Mouse (Mus musculus): Measurements from ENCODE around the gene Srl. TPM values are rescaled to one million over a fixed set of nuclear protein-coding genes. Genes with fewer than 3 reads are reported as not detected.
A peak's percentile ranks its signal among the peaks of the same experiment; 100 is the strongest.

The Srl gene
- polyA plus RNA-seq, 1 experiment = 12.1 TPM

DNA sequence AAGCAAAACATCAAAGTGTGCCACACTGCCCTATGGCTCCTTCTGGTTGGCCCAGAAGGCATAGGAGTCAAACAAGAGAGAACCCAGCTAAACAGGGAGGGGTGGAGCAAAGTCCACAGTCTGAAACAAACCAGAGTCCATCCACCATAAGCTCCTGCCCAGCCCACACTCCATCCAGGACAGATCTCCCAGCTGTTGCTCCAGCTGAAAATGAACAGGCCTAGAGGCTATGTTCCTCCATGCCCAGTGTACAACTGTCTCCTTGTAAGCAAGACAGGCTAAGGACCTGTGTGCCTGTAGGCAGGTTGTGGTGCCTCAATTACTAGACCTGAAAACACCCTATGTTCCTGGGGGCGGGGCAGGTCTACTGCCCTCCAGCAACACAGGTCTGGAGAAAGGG is 15.5 kb upstream of the Srl start:
- TF ChIP-seq POLR2A (IDR thresholded peaks at IDR 0.05; ENCODE audit: control insufficient read depth, extremely low read depth, insufficient read depth, low read length, poor library complexity) (no peak), CTCF (IDR thresholded peaks at IDR 0.05; ENCODE audit: borderline replicate concordance, control insufficient read depth, extremely low read depth, insufficient read depth, low read length, poor library complexity) (no peak)
- Histone ChIP-seq H3K27ac (ENCODE audit: control insufficient read depth, insufficient read depth, low read length) (no peak overlapping the region), H3K4me3 (ENCODE audit: control insufficient read depth, insufficient read depth, low read length) (no peak overlapping the region), H3K4me1 (replicated peaks; ENCODE audit: control insufficient read depth, insufficient read depth, low read length) (peaks cover 30% of the 10 kb centered on the region), H3K36me3 (ENCODE audit: control insufficient read depth, insufficient read depth, low read length) (no peaks in the 10 kb centered on the region), H3K27me3 (ENCODE audit: control insufficient read depth, insufficient read depth, low read length) (no peaks in the 10 kb centered on the region)
- 70% methylated on average over 1 of the region's 1 CpGs for WGBS
- DNase-seq = no peak

DNA sequence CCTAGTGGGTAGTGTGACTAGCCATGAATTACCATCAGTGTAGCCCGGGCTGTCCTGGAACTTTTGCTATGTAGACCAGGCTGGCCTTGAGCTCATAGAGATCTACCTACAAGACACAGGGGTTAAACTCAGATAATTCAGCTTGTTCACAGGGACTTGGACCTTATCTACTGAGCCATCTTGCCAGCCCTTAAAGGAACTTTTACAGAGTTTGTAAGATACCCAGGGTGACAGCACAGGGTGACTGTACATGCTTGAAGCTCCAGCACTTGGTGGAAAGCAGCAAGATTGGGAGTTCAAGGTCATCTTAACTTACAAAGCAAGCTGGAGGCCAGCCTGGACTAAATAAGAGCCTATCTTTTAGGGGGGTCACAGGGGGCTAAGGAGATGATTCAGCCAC is 13.9 kb upstream of the Srl start:
- Histone ChIP-seq H3K4me3 (ENCODE audit: control insufficient read depth, insufficient read depth, low read length) (no peak overlapping the region), H3K36me3 (ENCODE audit: control insufficient read depth, insufficient read depth, low read length) (no peaks in the 10 kb centered on the region), H3K27ac (ENCODE audit: control insufficient read depth, insufficient read depth, low read length) (no peak overlapping the region), H3K27me3 (ENCODE audit: control insufficient read depth, insufficient read depth, low read length) (no peaks in the 10 kb centered on the region), H3K4me1 (replicated peaks; ENCODE audit: control insufficient read depth, insufficient read depth, low read length) (peaks cover 28% of the 10 kb centered on the region)
- no peak for TF ChIP-seq POLR2A (IDR thresholded peaks at IDR 0.05; ENCODE audit: control insufficient read depth, extremely low read depth, insufficient read depth, low read length, poor library complexity)
- no peak for TF ChIP-seq CTCF (IDR thresholded peaks at IDR 0.05; ENCODE audit: borderline replicate concordance, control insufficient read depth, extremely low read depth, insufficient read depth, low read length, poor library complexity)
- 90% methylated on average over 1 of the region's 1 CpGs for WGBS
- DNase-seq = no peak

- Histone ChIP-seq H3K4me1 (replicated peaks; ENCODE audit: control insufficient read depth, insufficient read depth, low read length) (peaks cover 22% of the 10 kb centered on the region), H3K4me3 (ENCODE audit: control insufficient read depth, insufficient read depth, low read length) (no peak overlapping the region), H3K36me3 (ENCODE audit: control insufficient read depth, insufficient read depth, low read length) (0 out of 2 replicates have a peak, but pooled peaks cover 4% of the 10 kb centered on the region), H3K27me3 (ENCODE audit: control insufficient read depth, insufficient read depth, low read length) (no peaks in the 10 kb centered on the region), H3K27ac (ENCODE audit: control insufficient read depth, insufficient read depth, low read length) (no peak overlapping the region)
- no peak for TF ChIP-seq POLR2A (IDR thresholded peaks at IDR 0.05; ENCODE audit: control insufficient read depth, extremely low read depth, insufficient read depth, low read length, poor library complexity)
- TF ChIP-seq CTCF (IDR thresholded peaks at IDR 0.05; ENCODE audit: borderline replicate concordance, control insufficient read depth, extremely low read depth, insufficient read depth, low read length, poor library complexity) = no peak
- DNase-seq = no peak
- WGBS = 54% methylated on average over 6 of the region's 6 CpGs
Measured at GRCm38 (mm10) chr16:4552829-4553550, 11.4 kb upstream of the Srl start.

GRCm38 (mm10) chr16:4551885-4552284 is 10.3 kb upstream of the Srl start:
- Histone ChIP-seq H3K4me3 (ENCODE audit: control insufficient read depth, insufficient read depth, low read length) (no peak overlapping the region), H3K36me3 (ENCODE audit: control insufficient read depth, insufficient read depth, low read length) (peaks cover 5% of the 10 kb centered on the region; the same call in 1 of the 2 replicates), H3K27me3 (ENCODE audit: control insufficient read depth, insufficient read depth, low read length) (no peaks in the 10 kb centered on the region), H3K27ac (ENCODE audit: control insufficient read depth, insufficient read depth, low read length) (no peak overlapping the region), H3K4me1 (replicated peaks; ENCODE audit: control insufficient read depth, insufficient read depth, low read length) (peaks cover 12% of the 10 kb centered on the region; the same call in 1 of the 2 replicates)
- WGBS = 97% methylated on average over 12 of the region's 12 CpGs
- no peak for TF ChIP-seq CTCF (IDR thresholded peaks at IDR 0.05; ENCODE audit: borderline replicate concordance, control insufficient read depth, extremely low read depth, insufficient read depth, low read length, poor library complexity)
- no peak for TF ChIP-seq POLR2A (IDR thresholded peaks at IDR 0.05; ENCODE audit: control insufficient read depth, extremely low read depth, insufficient read depth, low read length, poor library complexity)
- no peak for DNase-seq

GRCm38 (mm10) chr16:4551056-4551455 is 9.4 kb upstream of the Srl start:
- H3K27me3 ChIP-seq (ENCODE audit: control insufficient read depth, insufficient read depth, low read length) = no peaks in the 10 kb centered on the region
- peaks cover 5% of the 10 kb centered on the region; the same call in 1 of the 2 replicates for H3K36me3 ChIP-seq (ENCODE audit: control insufficient read depth, insufficient read depth, low read length)
- no peak overlapping the region for H3K4me3 ChIP-seq (ENCODE audit: control insufficient read depth, insufficient read depth, low read length)
- H3K27ac ChIP-seq (ENCODE audit: control insufficient read depth, insufficient read depth, low read length) = no peak overlapping the region
- H3K4me1 ChIP-seq (replicated peaks; ENCODE audit: control insufficient read depth, insufficient read depth, low read length) = peaks cover 12% of the 10 kb centered on the region; the same call in 1 of the 2 replicates
- TF ChIP-seq POLR2A (IDR thresholded peaks at IDR 0.05; ENCODE audit: control insufficient read depth, extremely low read depth, insufficient read depth, low read length, poor library complexity) = no peak
- TF ChIP-seq CTCF (IDR thresholded peaks at IDR 0.05; ENCODE audit: borderline replicate concordance, control insufficient read depth, extremely low read depth, insufficient read depth, low read length, poor library complexity) = peak; percentile 82; the same call in 1 of the 2 replicates
- 73% methylated on average over 13 of the region's 13 CpGs for WGBS
- DNase-seq = no peak

DNA sequence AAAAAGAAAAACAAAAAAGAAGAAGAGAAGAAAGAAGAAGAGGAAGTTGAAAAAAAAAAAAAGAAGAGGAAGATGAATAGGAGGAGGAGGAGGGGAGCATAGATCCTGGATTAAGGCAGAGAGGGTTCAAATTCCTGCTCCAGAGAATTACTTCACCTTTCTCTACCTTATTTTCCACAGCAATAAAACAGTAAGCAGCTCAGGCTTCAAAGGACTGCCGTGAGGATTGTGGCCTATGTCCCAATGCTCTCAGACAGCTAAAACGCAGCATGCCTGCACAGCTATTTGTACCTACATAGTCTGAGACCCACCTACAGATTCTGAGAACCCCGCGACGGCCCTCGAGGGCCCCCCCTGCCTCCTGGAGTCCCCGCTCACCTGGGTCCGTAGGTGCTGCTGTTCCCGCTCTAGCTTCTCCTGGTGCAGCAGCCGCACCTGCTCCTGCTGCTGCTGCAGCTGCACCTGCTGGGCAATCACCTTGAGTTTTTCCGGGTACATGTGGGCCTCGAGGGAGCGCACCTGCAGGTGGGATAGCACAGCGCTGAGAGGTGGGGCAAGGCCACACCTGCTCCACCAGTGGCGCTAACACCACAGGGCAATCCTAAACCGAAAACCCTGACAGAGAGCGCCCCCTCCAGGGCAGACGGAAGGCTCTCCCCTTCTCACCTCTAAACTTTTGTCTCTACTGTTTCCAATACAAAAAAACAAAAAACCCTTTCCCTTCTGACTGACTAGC is 7.5 kb upstream of the Srl start:
- H3K36me3 ChIP-seq (ENCODE audit: control insufficient read depth, insufficient read depth, low read length) = peaks cover 15% of the 10 kb centered on the region
- TF ChIP-seq POLR2A (IDR thresholded peaks at IDR 0.05; ENCODE audit: control insufficient read depth, extremely low read depth, insufficient read depth, low read length, poor library complexity) = no peak
- peaks cover 12% of the 10 kb centered on the region; the same call in 1 of the 2 replicates for H3K4me1 ChIP-seq (replicated peaks; ENCODE audit: control insufficient read depth, insufficient read depth, low read length)
- H3K27ac ChIP-seq (ENCODE audit: control insufficient read depth, insufficient read depth, low read length) = no peak overlapping the region
- DNase-seq = no peak
- WGBS = 95% methylated on average over 18 of the region's 18 CpGs
- H3K4me3 ChIP-seq (ENCODE audit: control insufficient read depth, insufficient read depth, low read length) = no peak overlapping the region
- no peaks in the 10 kb centered on the region for H3K27me3 ChIP-seq (ENCODE audit: control insufficient read depth, insufficient read depth, low read length)
